Mouse (Mus musculus) midbrain, embryonic 11.5 days (tissue): ENCODE data around the gene Akirin2. TPM values are rescaled to one million over a fixed set of nuclear protein-coding genes. Genes with fewer than 3 reads are reported as not detected.
"Not testable (repeated sequence)": the region's sequence is repeated elsewhere in the genome, so short reads cannot be mapped to it uniquely, and the experiment has no call there.

Experiments used
- ATAC-seq: fragments of 200-750 bp; cut with Nextera tagmentation; 2 replicates; pipeline ENCODE4 v1.8.0; 2017; ENCODE audit warnings: moderate TSS enrichment, moderate library complexity; ENCODE audit not compliant: low FRiP score
- DNase-seq: peaks from one replicate; pipeline ENCODE4 v3.0.0; 2015; ENCODE audit warnings: low spot score; ENCODE audit errors: missing footprints
- H3K27ac ChIP-seq: fragments of 300-500 bp; sonication (generic); 2 replicates; pipeline ENCODE4 v1.5.1; 2014; ENCODE audit warnings: low read depth, low read length
- H3K27me3 ChIP-seq: fragments of 300-500 bp; sonication (generic); 2 replicates; pipeline ENCODE4 v1.6.1; 2014; ENCODE audit warnings: mild to moderate bottlenecking, low read length, moderate library complexity, mixed read lengths; ENCODE audit not compliant: control insufficient read depth, insufficient read depth
- H3K36me3 ChIP-seq: fragments of 300-500 bp; sonication (generic); 2 replicates; pipeline ENCODE4 v1.6.1; 2014; ENCODE audit warnings: mild to moderate bottlenecking, low read length, moderate library complexity, mixed read lengths; ENCODE audit not compliant: control insufficient read depth, insufficient read depth
- H3K4me1 ChIP-seq: fragments of 300-500 bp; sonication (generic); 2 replicates; pipeline ENCODE4 v1.6.1; 2014; ENCODE audit warnings: low read length; ENCODE audit not compliant: control insufficient read depth, insufficient read depth
- H3K4me2 ChIP-seq: fragments of 300-500 bp; sonication (generic); 2 replicates; pipeline ENCODE4 v1.6.1; 2014; ENCODE audit warnings: mild to moderate bottlenecking, moderate library complexity
- H3K4me3 ChIP-seq: fragments of 300-500 bp; sonication (generic); 2 replicates; pipeline ENCODE4 v1.5.1; 2014; ENCODE audit warnings: low read depth, low read length
- H3K9ac ChIP-seq: fragments of 300-500 bp; sonication (generic); 2 replicates; pipeline ENCODE4 v1.6.1; 2014; ENCODE audit warnings: low read length
- H3K9me3 ChIP-seq: fragments of 300-500 bp; sonication (generic); 2 replicates; pipeline ENCODE4 v1.6.1; 2016; ENCODE audit warnings: low read length; ENCODE audit not compliant: control insufficient read depth
- WGBS: fragments of 180-500 bp; shearing (Covaris S2); extraction: QIAGEN DNeasy Blood & Tissue Kit; methylation state at CpG from one replicate; pipeline ENCODE4 v1.1.7; 2014; 5-methylcytosine and 5-hydroxymethylcytosine counted together
- polyA plus RNA-seq: library from polyadenylated mRNA; unstranded; fragments of >200 nt; fragmentation: Nextera tagmentation; extraction: Ambion mirVana; gene quantifications from 2 replicates; pipeline ENCODE4 v1.2.1, GENCODE M21; 2014

Gene Akirin2
- polyA plus RNA-seq, 1 experiment from 2014 or later, result 100.0 TPM

DNA sequence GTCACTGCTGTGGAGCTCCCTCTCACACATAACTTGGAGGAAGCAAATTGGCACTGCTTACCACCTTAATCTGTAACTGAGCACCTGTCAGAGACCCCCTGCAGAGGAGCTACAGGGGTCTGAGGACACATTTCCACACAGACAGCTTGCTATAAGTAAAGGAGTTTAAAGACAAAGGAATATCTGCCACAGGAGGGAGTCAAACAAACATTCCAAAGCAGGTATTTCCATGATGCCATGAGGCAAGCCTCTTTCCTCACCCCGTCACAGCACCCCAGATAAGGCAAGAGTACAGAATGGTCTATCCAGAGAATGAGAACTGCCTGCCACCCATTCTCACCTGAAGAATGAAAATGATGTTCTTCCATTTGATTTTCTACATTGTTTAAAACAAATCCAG lies 28.5 kb downstream of the Akirin2 start:
- no peak for ATAC-seq
- no peak for DNase-seq
- WGBS, result 81% methylated on average over 1 of the region's 1 CpGs
- Histone ChIP-seq H3K27ac (no peak overlapping the region), H3K9ac (no peak overlapping the region), H3K4me3 (no peak overlapping the region), H3K4me2 (no peak overlapping the region), H3K9me3 (no peaks in the 10 kb centered on the region), H3K36me3 (peaks cover 12% of the 10 kb centered on the region; the same call in 1 of the 2 replicates), H3K4me1 (no peaks in the 10 kb centered on the region), H3K27me3 (no peaks in the 10 kb centered on the region)

DNA sequence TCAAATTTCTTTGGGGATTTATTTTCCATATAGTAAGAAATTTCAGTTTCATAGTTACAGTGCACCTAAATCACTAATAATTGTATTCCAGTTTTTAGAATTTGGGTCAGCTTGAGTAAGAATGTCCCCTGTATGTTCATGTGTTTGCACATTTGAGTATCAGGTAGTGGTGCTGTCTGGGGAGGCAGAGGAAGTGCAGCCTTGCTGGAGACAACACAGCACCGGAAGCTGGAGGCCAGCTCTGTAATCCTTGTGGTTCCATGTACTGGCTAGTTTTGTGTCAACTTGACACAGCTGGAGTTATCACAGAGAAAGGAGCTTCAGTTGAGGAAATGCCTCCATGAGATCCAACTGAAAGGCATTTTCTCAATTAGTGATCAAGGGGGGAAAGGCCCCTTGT lies 30.8 kb downstream of the Akirin2 start:
- H3K9me3 ChIP-seq, H3K27ac ChIP-seq, H3K36me3 ChIP-seq, H3K4me2 ChIP-seq, ATAC-seq, H3K4me1 ChIP-seq, H3K27me3 ChIP-seq, DNase-seq, H3K4me3 ChIP-seq, H3K9ac ChIP-seq: not testable (repeated sequence)
- 70% methylated on average over 1 of the region's 1 CpGs for WGBS

GRCm38 (mm10) chr4:34581990-34582389 lies 31.3 kb downstream of the Akirin2 start:
- Histone ChIP-seq H3K27ac (no peak overlapping the region), H3K4me3 (no peak overlapping the region), H3K9ac (no peak overlapping the region), H3K36me3 (peaks cover 3% of the 10 kb centered on the region; the same call in 1 of the 2 replicates), H3K4me1 (no peaks in the 10 kb centered on the region), H3K27me3 (no peaks in the 10 kb centered on the region), H3K9me3 (no peaks in the 10 kb centered on the region), H3K4me2 (no peak overlapping the region)
- ATAC-seq, result no peak; the same call in 1 of the 2 replicates
- no peak for DNase-seq
- 73% methylated on average over 7 of the region's 7 CpGs for WGBS

- H3K9ac ChIP-seq, result no peak overlapping the region
- no peak overlapping the region for H3K27ac ChIP-seq
- no peak overlapping the region for H3K4me3 ChIP-seq
- no peaks in the 10 kb centered on the region for H3K9me3 ChIP-seq
- H3K36me3 ChIP-seq, result peaks cover 3% of the 10 kb centered on the region; the same call in 1 of the 2 replicates
- no peak overlapping the region for H3K4me2 ChIP-seq
- DNase-seq, result no peak
- no peak for ATAC-seq
- 75% methylated on average over 5 of the region's 5 CpGs for WGBS
- no peaks in the 10 kb centered on the region for H3K4me1 ChIP-seq
- H3K27me3 ChIP-seq, result no peaks in the 10 kb centered on the region
These were observed 31.7 kb downstream of the Akirin2 start for GRCm38 (mm10) chr4:34582476-34582875.

- ATAC-seq (no peak), DNase-seq (no peak)
- Histone ChIP-seq H3K9ac (no peak overlapping the region), H3K4me1 (no peaks in the 10 kb centered on the region), H3K27ac (no peak overlapping the region), H3K4me2 (no peak overlapping the region), H3K27me3 (no peaks in the 10 kb centered on the region), H3K4me3 (no peak overlapping the region), H3K36me3 (peaks cover 3% of the 10 kb centered on the region; the same call in 1 of the 2 replicates), H3K9me3 (no peaks in the 10 kb centered on the region)
- 90% methylated on average over 3 of the region's 3 CpGs for WGBS
These were observed 32.7 kb downstream of the Akirin2 start for GRCm38 (mm10) chr4:34583427-34583826.

- Histone ChIP-seq H3K4me2 (no peak overlapping the region), H3K4me3 (no peak overlapping the region), H3K9me3 (no peaks in the 10 kb centered on the region), H3K9ac (no peak overlapping the region), H3K36me3 (peaks cover 3% of the 10 kb centered on the region; the same call in 1 of the 2 replicates), H3K27me3 (no peaks in the 10 kb centered on the region), H3K4me1 (no peaks in the 10 kb centered on the region), H3K27ac (no peak overlapping the region)
- ATAC-seq, result no peak
- WGBS, result 88% methylated on average over 7 of the region's 7 CpGs
- DNase-seq, result no peak
These were observed 34.3 kb downstream of the Akirin2 start for GRCm38 (mm10) chr4:34584871-34585607.

GRCm38 (mm10) chr4:34603123-34603522 lies 52.4 kb downstream of the Akirin2 start:
- WGBS, result 92% methylated on average over 6 of the region's 6 CpGs
- DNase-seq (no peak), ATAC-seq (no peak)
- H3K4me2 ChIP-seq, result no peak overlapping the region
- no peaks in the 10 kb centered on the region for H3K4me1 ChIP-seq
- H3K9ac ChIP-seq, result no peak overlapping the region
- no peaks in the 10 kb centered on the region for H3K9me3 ChIP-seq
- no peaks in the 10 kb centered on the region for H3K27me3 ChIP-seq
- peaks cover 13% of the 10 kb centered on the region for H3K36me3 ChIP-seq
- H3K4me3 ChIP-seq, result no peak overlapping the region
- no peak overlapping the region for H3K27ac ChIP-seq

GRCm38 (mm10) chr4:34606658-34607057 lies 55.9 kb downstream of the Akirin2 start:
- 95% methylated on average over 10 of the region's 10 CpGs for WGBS
- DNase-seq (no peak), ATAC-seq (no peak)
- H3K9me3 ChIP-seq, result no peaks in the 10 kb centered on the region
- no peak overlapping the region for H3K9ac ChIP-seq
- no peaks in the 10 kb centered on the region for H3K4me1 ChIP-seq
- no peak overlapping the region for H3K4me3 ChIP-seq
- H3K27me3 ChIP-seq, result no peaks in the 10 kb centered on the region
- H3K4me2 ChIP-seq, result no peak overlapping the region
- H3K36me3 ChIP-seq, result peaks cover 10% of the 10 kb centered on the region
- H3K27ac ChIP-seq, result no peak overlapping the region

DNA sequence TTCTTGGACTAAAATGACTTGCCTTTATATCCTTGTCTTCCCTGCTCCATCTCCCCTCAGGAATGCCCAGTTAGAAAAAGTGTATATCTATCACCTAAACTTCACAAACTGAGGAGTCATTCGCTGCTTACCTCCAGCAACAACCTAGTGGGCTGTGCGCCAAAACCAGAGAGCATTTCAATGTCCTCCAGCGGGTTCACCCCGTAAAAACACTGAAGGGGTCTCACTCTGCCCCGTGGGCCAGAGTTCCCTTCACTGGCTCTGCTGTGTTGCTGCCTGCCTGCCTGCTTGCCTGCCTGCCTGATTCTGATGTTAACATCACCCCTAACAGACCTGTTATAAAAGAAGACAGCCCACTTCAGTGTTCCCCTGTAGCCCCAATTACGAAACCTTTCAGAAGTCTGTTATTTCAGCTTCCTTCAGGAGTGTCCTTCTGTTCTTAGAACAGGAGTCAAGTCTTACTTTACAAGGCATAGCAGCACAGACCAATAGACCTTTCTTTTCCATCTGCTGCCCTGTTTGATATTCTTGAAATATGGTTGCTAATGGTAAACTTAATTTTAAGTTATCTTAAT lies 62.9 kb downstream of the Akirin2 start:
- H3K36me3 ChIP-seq, result no peaks in the 10 kb centered on the region
- H3K4me2 ChIP-seq, result peak overlapping the region; percentile 96
- no peaks in the 10 kb centered on the region for H3K27me3 ChIP-seq
- no peak overlapping the region for H3K27ac ChIP-seq
- H3K4me1 ChIP-seq, result peaks cover 14% of the 10 kb centered on the region
- H3K4me3 ChIP-seq, result peak overlapping the region; percentile 84
- H3K9me3 ChIP-seq, result no peaks in the 10 kb centered on the region
- ATAC-seq (no peak), DNase-seq (no peak)
- 79% methylated on average over 6 of the region's 6 CpGs for WGBS
- H3K9ac ChIP-seq, result peak overlapping the region; percentile 91
